ENCODE assay signal across 7 mouse cellular contexts in the genomic region with DNA sequence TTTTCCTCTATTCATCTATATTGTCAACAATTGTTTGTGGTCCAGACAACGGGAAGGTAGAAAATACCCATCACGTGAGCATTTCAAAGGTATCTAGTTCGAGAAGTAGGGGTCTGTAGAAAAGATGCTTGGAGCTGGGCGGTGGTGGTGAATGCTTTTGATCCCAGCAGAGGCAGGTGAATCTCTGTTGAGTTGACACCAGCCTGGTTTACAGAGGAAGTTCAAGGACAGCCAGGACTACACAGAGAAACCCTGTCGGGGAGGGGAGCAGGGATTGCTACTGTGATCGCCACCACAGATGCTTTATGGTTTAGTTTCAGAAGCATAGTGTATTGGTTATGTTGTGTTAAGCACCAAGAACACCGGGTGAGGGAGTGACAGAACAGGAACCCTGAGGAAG. TPM values are rescaled to one million over a fixed set of nuclear protein-coding genes. Genes with fewer than 3 reads are reported as not detected.
DNase-seq lines count a peak whose midpoint lies in the region; ATAC-seq lines count a peak whose summit lies in the region.

No protein-coding gene starts in this region.

- ATAC-seq in megakaryocyte, adult 5-6 weeks (ENCODE audit: poor library complexity, severe bottlenecking) = no peak
- ATAC-seq in forebrain, embryonic 11.5 days (replicated peaks; ENCODE audit: low FRiP score) = no peak
- ATAC-seq in limb, embryonic 12.5 days (ENCODE audit: insufficient number of reproducible peaks, insufficient read depth, low FRiP score, low TSS enrichment, low read depth) = no peak
- no peak for ATAC-seq in stomach, embryonic 14.5 days (ENCODE audit: insufficient number of reproducible peaks, insufficient read depth, low FRiP score, low read depth)

- H3K9me3 ChIP-seq in megakaryocyte, embryonic 14.5 days = no peaks in the 10 kb centered on the region
- H3K9me3 ChIP-seq in forebrain, embryonic 11.5 days (ENCODE audit: control insufficient read depth, low read length) = no peaks in the 10 kb centered on the region
- no peaks in the 10 kb centered on the region for H3K9me3 ChIP-seq in limb, embryonic 12.5 days
- H3K9me3 ChIP-seq in stomach, embryonic 14.5 days (ENCODE audit: control insufficient read depth, low read depth, low read length) = no peaks in the 10 kb centered on the region

- peak overlapping the region; percentile 98 for H3K4me3 ChIP-seq in megakaryocyte, embryonic 14.5 days (replicated peaks)
- H3K4me3 ChIP-seq in forebrain, embryonic 11.5 days (ENCODE audit: low read depth, low read length) = peak overlapping the region; percentile 56
- peak overlapping the region; percentile 67 for H3K4me3 ChIP-seq in limb, embryonic 12.5 days (replicated peaks)
- peak overlapping the region; percentile 73 for H3K4me3 ChIP-seq in stomach, embryonic 14.5 days (ENCODE audit: low read depth, low read length)

- no peaks in the 10 kb centered on the region for H3K27me3 ChIP-seq in megakaryocyte, embryonic 14.5 days (replicated peaks)
- no peaks in the 10 kb centered on the region for H3K27me3 ChIP-seq in forebrain, embryonic 11.5 days (ENCODE audit: control insufficient read depth, insufficient read depth, low read length)
- H3K27me3 ChIP-seq in limb, embryonic 12.5 days = no peaks in the 10 kb centered on the region
- no peaks in the 10 kb centered on the region for H3K27me3 ChIP-seq in stomach, embryonic 14.5 days (ENCODE audit: control insufficient read depth, insufficient read depth, low read length)

- WGBS in forebrain, embryonic 11.5 days = 24% methylated on average over 7 of the region's 7 CpGs
- WGBS in limb, embryonic 12.5 days = 20% methylated on average over 7 of the region's 7 CpGs
- WGBS in stomach, embryonic 14.5 days = 16% methylated on average over 7 of the region's 7 CpGs

- H3K9ac ChIP-seq in forebrain, embryonic 11.5 days (ENCODE audit: low read length) = peak overlapping the region; percentile 80
- peak overlapping the region; percentile 76 for H3K9ac ChIP-seq in limb, embryonic 12.5 days (replicated peaks)
- 0 out of 2 replicates have a peak overlapping the region, but pooled peaks have one; percentile 71 for H3K9ac ChIP-seq in stomach, embryonic 14.5 days (replicated peaks; ENCODE audit: low read depth, low read length)

- H3K4me2 ChIP-seq in forebrain, embryonic 11.5 days (ENCODE audit: low read depth, low read length, severe bottlenecking) = peak overlapping the region; percentile 76
- H3K4me2 ChIP-seq in limb, embryonic 12.5 days = peak overlapping the region; percentile 82
- H3K4me2 ChIP-seq in stomach, embryonic 14.5 days (replicated peaks; ENCODE audit: low read depth, low read length) = peak overlapping the region; percentile 78

- no peak overlapping the region for H3K27ac ChIP-seq in forebrain, embryonic 11.5 days (ENCODE audit: low read depth, low read length)
- peak overlapping the region; percentile 75; the same call in 1 of the 2 replicates for H3K27ac ChIP-seq in limb, embryonic 12.5 days
- H3K27ac ChIP-seq in stomach, embryonic 14.5 days (ENCODE audit: low read length) = no peak overlapping the region; the same call in 1 of the 2 replicates

- H3K4me1 ChIP-seq in megakaryocyte, embryonic 14.5 days = peaks cover 61% of the 10 kb centered on the region
- peaks cover 9% of the 10 kb centered on the region for H3K4me1 ChIP-seq in forebrain, embryonic 11.5 days (replicated peaks; ENCODE audit: control insufficient read depth, insufficient read depth, low read length)
- H3K4me1 ChIP-seq in limb, embryonic 12.5 days (replicated peaks) = peaks cover 19% of the 10 kb centered on the region
- H3K4me1 ChIP-seq in stomach, embryonic 14.5 days (ENCODE audit: control insufficient read depth, insufficient read depth, low read length) = peaks cover 8% of the 10 kb centered on the region; the same call in 1 of the 2 replicates

- no peak for DNase-seq in forebrain, embryonic 11.5 days (ENCODE audit: low spot score)
- no peak for DNase-seq in cerebellum, adult 11 months
- DNase-seq in thymus, adult 18-20 months = no peak

- H3K36me3 ChIP-seq in megakaryocyte, embryonic 14.5 days (replicated peaks; ENCODE audit: low read length) = peaks cover 47% of the 10 kb centered on the region
- peaks cover 3% of the 10 kb centered on the region; the same call in 1 of the 2 replicates for H3K36me3 ChIP-seq in forebrain, embryonic 11.5 days (ENCODE audit: control insufficient read depth, insufficient read depth, low read length)
- peaks cover 32% of the 10 kb centered on the region for H3K36me3 ChIP-seq in limb, embryonic 12.5 days
- peaks cover 21% of the 10 kb centered on the region for H3K36me3 ChIP-seq in stomach, embryonic 14.5 days (ENCODE audit: control insufficient read depth, insufficient read depth, low read length)

RNA-seq across cellular contexts. Expression of gene Phkg2, which starts 1.0 kb away (rescaled TPM):
- polyA plus RNA-seq in megakaryocyte, embryonic 14.5 days (2012; ENCODE audit: insufficient read depth, low replicate concordance) = 19.1 and 27.2 TPM in 2 replicates
- total RNA-seq in megakaryocyte, adult 5-6 weeks (2015) = 31.6 and 39.4 TPM in 2 replicates
- total RNA-seq in megakaryocyte, adult 5-6 weeks (2017) = 25.7 and 30.5 TPM in 2 replicates
- polyA plus RNA-seq in forebrain, embryonic 11.5 days (2014; fragmentation: Nextera tagmentation; extraction: Ambion mirVana) = 57.9 and 60.5 TPM in 2 replicates
- polyA plus RNA-seq in limb, embryonic 12.5 days (2016; fragmentation: Nextera tagmentation; extraction: Ambion mirVana) = 40.4 and 42.2 TPM in 2 replicates
- 46.4 and 47.4 TPM in 2 replicates for polyA plus RNA-seq in stomach, embryonic 14.5 days (2014; fragmentation: Nextera tagmentation; extraction: Ambion mirVana)

RNA-seq across cellular contexts. Expression of gene Tmem265, which starts 12.9 kb away (rescaled TPM):
- polyA plus RNA-seq in megakaryocyte, embryonic 14.5 days (2012; ENCODE audit: insufficient read depth, low replicate concordance) = 0.34 TPM in 1 of 2 replicates, not detected in the other
- not detected in 2 replicates for total RNA-seq in megakaryocyte, adult 5-6 weeks (2015)
- total RNA-seq in megakaryocyte, adult 5-6 weeks (2017) = 2.5 TPM in 1 of 2 replicates, not detected in the other
- 10.2 and 13.0 TPM in 2 replicates for polyA plus RNA-seq in forebrain, embryonic 11.5 days (2014; fragmentation: Nextera tagmentation; extraction: Ambion mirVana)
- 5.3 and 8.1 TPM in 2 replicates for polyA plus RNA-seq in limb, embryonic 12.5 days (2016; fragmentation: Nextera tagmentation; extraction: Ambion mirVana)
- polyA plus RNA-seq in stomach, embryonic 14.5 days (2014; fragmentation: Nextera tagmentation; extraction: Ambion mirVana) = 7.2 and 11.3 TPM in 2 replicates

RNA-seq across cellular contexts. Expression of gene Ccdc189, which starts 14.3 kb away (rescaled TPM):
- polyA plus RNA-seq in megakaryocyte, embryonic 14.5 days (2012; ENCODE audit: insufficient read depth, low replicate concordance) = 23.5 and 28.8 TPM in 2 replicates
- total RNA-seq in megakaryocyte, adult 5-6 weeks (2015) = 2.6 and 6.3 TPM in 2 replicates
- total RNA-seq in megakaryocyte, adult 5-6 weeks (2017) = 2.5 and 11.0 TPM in 2 replicates
- 13.5 and 17.7 TPM in 2 replicates for polyA plus RNA-seq in forebrain, embryonic 11.5 days (2014; fragmentation: Nextera tagmentation; extraction: Ambion mirVana)
- 12.1 and 13.1 TPM in 2 replicates for polyA plus RNA-seq in limb, embryonic 12.5 days (2016; fragmentation: Nextera tagmentation; extraction: Ambion mirVana)
- 7.8 and 8.2 TPM in 2 replicates for polyA plus RNA-seq in stomach, embryonic 14.5 days (2014; fragmentation: Nextera tagmentation; extraction: Ambion mirVana)

RNA-seq across cellular contexts. Expression of gene Rnf40, which starts 14.5 kb away (rescaled TPM):
- 14.7 and 20.8 TPM in 2 replicates for polyA plus RNA-seq in megakaryocyte, embryonic 14.5 days (2012; ENCODE audit: insufficient read depth, low replicate concordance)
- 14.1 and 18.8 TPM in 2 replicates for total RNA-seq in megakaryocyte, adult 5-6 weeks (2015)
- total RNA-seq in megakaryocyte, adult 5-6 weeks (2017) = 35.1 and 48.0 TPM in 2 replicates
- polyA plus RNA-seq in forebrain, embryonic 11.5 days (2014; fragmentation: Nextera tagmentation; extraction: Ambion mirVana) = 59.1 and 66.3 TPM in 2 replicates
- 61.6 and 66.6 TPM in 2 replicates for polyA plus RNA-seq in limb, embryonic 12.5 days (2016; fragmentation: Nextera tagmentation; extraction: Ambion mirVana)
- 37.0 and 39.9 TPM in 2 replicates for polyA plus RNA-seq in stomach, embryonic 14.5 days (2014; fragmentation: Nextera tagmentation; extraction: Ambion mirVana)

RNA-seq across cellular contexts. Expression of gene Zfp629, which starts 41.5 kb away (rescaled TPM):
- 2.9 TPM in 1 of 2 replicates, not detected in the other for polyA plus RNA-seq in megakaryocyte, embryonic 14.5 days (2012; ENCODE audit: insufficient read depth, low replicate concordance)
- 3.5 TPM in 2 replicates for total RNA-seq in megakaryocyte, adult 5-6 weeks (2015)
- total RNA-seq in megakaryocyte, adult 5-6 weeks (2017) = 4.2 and 5.8 TPM in 2 replicates
- polyA plus RNA-seq in forebrain, embryonic 11.5 days (2014; fragmentation: Nextera tagmentation; extraction: Ambion mirVana) = 33.4 and 36.6 TPM in 2 replicates
- polyA plus RNA-seq in limb, embryonic 12.5 days (2016; fragmentation: Nextera tagmentation; extraction: Ambion mirVana) = 26.1 and 30.1 TPM in 2 replicates
- 16.0 and 17.2 TPM in 2 replicates for polyA plus RNA-seq in stomach, embryonic 14.5 days (2014; fragmentation: Nextera tagmentation; extraction: Ambion mirVana)
